Mouse (Mus musculus) T-helper 17 cell (primary cell): ENCODE measurements around the gene Notum.

Source experiments
- in situ Hi-C, 2 experiments: fragments of 300-600 bp; cut with MboI, MseI; formaldehyde crosslinking; loops; 1 replicate in 1 of 2; 2 replicates in 1 of 2; pipeline ENCODE4 v1.15.1; 2025; ENCODE audit warnings: high pct_unique_total_duplicates in 2 of 2

The Notum gene

DNA sequence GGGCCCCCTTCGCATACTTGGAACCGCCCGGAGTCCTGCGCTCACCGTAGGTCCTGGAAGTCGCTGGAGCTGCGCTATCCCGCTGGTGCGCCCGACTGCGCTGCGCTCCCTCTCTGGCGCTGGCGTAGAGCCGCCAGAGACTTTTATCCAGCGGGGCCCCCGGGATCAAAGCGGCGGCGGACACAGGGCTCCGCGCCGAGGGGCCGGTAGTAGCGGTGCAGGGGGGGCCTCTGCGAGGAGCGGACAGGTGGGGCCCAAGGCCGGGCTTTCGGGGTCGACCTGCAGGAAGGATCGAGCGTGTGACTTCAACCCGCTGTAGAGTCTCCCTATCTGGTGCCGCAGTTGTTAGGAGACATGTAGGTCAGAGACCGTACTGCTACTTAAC is at the start of gene Notum:
Gene Notum, minus strand, starts transcription at position 100 of the 385 bp plus-strand sequence.
- in situ Hi-C loops: no loop called here

DNA sequence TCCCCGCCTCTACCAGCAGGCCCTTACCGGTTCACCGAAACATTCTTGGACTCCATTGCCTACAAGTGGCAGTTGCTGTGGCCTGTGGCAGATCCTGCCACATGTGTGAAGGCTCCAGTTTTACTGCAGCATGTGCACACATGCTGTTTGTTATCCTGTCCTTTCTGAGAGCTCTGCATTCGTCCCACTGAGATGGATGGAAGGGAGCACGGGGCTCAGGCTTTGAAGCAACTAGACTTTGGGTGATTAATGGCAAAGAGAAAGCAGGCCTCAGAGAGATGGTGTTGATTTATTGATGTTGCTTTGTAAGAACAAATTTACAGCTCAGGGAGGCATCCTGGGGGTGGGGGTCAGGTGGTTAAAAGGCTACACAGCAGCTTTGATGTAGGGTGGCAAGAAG is 49.7 kb upstream of the Notum start:
- in situ Hi-C loops: loop anchor here in 1 of 2 experiments (5.0 kb wide), 1 partner anchor 83 kb away; the partner anchor contains the start of gene Sirt7

DNA sequence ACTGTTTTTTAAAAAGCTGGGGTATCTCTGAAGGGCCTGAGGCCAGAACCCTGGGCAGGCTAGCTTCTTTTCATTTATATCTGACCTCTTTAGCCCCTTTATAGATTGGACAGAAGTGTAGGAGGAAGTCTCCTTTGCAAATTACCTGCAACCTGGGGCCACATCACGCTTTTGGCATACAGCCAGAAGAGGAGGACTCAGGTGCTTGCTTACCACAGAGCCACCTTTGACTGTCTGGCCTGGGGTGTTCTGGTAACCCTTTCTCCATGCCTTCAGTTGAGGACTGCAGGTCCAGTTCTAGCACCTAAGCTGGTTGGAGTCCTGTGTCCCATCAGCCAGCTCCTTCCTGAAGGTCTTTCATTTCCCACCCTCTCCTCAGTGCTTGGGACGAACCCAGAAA is 48.6 kb upstream of the Notum start:
- in situ Hi-C loops: no loop called here

DNA sequence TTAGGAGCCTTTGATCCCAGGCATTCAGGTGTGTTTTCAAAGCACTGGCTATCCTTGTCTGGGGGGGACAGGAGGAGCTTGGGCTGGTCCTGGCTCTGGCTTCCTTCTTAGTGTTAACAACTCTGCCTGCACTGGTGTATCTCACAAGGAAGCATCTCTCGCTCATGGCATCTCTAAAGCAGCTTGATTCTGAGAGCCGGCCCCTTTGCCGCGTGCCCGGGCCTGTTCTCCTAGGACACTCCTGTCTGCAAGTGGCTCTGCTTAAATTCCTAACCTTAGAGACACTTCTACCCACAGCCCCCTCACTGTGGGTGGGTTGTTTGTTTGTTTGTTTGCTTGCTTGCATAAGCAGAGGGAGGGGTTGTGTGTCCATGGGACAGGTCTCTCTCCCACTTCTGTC is 47.0 kb upstream of the Notum start:
- in situ Hi-C loops: no loop called here

DNA sequence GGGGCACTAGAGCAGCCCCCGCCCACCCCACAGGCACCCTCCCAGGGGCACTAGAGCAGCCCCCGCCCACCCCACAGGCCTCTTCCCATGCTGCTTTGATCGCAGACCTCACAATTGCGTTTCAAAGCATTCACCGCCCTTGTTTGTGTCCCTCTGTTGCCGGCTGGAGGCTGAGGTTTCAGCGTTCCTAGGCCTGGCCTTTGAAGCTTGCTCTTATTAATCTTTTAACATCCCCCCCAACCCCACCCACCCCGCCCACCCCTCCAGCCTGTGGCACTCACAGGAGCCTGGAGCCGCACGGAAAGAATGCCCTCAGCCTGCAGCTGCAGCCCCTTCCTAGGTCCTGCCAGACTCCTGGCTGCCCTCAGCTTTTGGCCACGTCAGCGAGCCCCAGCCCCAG is 46.2 kb upstream of the Notum start:
- in situ Hi-C loops: no loop called here

DNA sequence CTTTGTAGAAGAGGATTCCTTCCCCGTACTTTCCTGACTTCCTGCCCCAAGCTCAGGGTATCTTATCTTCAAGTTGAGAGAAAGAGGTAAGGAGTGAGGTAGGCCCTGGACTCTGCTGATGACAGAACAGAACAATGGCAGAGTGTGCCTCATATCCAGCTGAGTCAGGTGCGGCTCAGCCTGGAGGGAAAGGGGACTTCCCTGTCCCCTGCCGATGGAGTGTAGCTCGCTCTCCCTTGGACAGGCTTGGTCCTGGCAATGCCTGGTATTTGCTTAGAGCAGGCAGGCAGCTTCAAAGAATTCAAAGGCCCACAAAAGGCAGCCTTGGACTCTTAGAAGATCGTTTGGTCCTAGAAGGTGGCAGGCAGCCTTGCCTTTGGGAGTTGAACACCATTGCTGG is 45.1 kb upstream of the Notum start:
- in situ Hi-C loops: no loop called here

DNA sequence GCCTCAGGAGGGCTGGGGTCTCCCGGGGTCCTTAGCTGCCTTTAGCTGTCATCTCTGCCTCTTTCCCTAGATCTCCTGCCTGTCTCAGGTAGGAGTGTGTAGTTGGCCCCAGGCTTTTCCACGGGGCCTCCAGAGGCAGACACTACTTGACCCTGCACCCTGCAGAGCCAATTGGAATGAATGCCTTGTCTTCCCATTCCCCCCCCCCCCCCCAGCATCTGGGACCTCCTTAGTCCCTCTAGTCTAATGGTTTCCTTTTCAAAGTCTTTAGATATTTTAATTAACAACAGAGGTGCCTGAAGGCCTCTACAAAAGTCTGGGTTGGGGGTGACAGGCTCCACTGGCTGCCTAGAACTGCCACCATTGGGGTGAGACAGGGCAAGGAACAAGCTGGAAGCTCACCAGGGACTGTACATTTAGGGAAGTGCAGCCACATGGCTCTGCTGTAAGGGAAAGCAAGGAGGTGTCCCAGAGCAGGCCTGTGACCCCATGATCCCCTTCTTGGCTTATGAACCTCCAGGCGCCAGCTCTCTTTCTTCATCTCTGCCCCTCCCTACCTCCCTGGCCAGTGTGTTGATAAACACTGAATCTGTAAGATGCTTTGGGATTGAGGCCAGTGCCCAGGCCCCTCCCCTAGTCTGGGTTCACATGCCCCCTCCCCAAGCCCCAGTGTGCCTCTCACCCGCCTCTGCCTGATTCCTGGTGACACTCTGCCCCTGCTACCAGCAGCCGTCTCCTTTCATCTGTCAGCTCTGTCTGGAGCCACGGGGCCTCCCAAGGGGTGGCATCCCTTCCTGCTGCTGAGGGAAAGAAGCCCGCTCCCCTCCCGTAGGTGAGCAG is 43.7 kb upstream of the Notum start:
- in situ Hi-C loops: no loop called here

DNA sequence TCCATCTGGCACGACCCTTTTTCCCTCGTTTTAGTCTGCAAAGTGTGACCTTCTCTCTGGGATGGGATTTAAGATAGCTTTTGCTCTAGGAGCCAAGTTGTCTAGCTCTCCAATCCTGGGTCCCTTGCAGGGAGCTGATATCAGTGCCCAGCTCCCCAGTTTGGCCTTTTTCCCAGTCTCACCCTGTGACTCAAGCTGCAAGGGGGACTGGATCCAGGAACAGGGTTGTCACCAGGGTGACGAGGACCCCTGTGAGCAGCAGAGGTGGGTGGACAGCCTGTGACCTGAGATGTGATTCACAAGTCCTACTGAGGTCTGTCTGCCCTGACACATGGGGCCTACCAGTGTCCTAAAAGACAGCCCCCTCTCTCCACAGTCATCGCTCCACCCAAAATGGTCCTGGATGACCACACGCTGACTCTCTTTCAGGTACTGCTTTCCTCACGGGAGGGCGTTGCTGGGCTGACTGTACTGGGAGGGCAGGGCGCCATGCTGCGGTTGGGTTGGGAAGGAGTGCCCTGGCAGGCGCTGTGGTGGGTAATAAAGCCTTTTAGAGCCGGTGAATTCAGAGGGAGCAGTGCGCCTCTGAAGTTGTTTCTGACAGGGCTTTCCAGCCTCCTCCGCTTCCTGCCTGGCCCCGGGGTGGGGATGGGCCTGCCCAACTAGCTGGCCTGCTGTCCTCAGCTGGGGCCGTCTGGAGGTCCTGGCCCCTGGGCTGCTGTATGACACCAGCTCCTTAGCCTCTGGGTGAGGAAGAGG is 42.9 kb upstream of the Notum start:
- in situ Hi-C loops: no loop called here

DNA sequence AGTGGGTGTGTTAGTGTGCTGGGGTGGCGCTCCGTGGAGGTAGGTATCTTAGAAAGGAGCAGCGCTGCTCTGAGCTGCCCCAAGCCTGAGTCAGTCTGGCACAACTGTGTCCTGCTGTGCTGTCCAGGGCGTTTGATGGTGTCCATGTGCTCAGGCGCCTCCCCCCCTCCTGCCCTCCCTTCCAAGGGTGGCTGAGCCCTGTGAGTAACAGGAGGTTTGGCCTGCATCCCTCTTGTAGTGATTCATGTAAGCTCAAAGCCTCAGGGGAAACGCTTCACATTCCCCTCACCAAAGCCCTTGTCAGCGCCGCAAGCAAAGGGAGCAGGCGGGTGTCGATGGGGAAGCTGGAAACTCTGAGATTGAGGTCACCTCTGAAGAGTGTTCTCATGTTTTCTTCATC is 36.8 kb upstream of the Notum start:
- in situ Hi-C loops: no loop called here

DNA sequence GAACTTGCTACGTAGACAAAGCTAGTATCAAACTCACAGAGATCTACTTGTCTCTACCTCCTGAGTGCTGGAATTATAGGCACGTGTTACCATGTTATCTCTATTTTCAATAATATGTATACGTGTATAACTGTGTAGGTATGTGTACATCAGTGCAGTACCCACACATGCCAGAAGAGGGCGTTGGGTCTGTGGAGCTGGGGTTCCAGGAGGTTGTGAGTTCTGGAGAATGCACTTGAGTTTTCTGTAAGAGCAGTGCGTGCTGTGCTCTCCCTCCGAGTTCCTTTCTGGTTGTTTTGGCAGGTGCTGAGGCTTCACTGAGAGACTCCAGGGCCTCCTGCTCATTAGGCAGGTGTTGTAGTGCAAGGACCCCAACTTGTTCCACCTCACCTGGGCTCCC is 35.6 kb upstream of the Notum start:
- in situ Hi-C loops: no loop called here

DNA sequence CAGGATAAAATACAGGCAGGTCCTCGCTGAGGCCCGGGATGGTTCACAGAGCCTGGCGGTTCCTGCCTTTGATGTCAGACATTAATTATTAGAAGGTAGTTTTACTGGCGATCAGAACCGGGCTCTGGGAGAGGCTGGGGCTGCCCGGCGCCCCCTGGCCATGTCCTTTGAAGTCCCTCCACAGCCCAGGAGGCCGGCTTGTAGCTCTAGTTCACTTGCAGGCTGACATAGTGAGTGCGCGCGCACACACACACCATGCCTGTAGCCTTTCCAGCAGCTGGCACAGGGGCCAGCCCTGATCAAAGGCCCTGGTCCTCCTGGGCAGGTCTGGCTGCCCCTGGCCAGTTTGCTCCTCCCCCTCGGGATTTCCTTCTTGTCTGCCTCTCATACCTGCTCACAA is 34.7 kb upstream of the Notum start:
- in situ Hi-C loops: no loop called here

DNA sequence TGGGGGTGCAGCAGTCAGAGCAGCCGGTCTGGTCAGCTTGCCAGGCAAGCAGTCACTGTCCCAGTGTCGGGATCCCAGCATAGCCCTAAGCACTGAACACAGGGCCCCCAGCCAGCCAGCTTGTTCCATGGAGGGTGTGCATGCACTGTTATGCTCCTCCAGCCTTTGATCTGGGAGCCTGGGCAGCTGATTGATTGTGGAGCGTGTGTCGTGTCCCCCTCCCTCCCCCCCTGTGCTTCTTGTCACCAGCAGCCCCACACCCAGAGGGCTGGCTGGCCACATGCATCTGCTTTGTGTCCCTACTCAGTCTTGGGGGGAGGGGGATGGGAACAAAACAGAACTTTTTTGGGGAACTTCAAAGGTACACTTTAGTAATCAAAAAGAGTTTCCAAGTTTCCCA is 34.2 kb upstream of the Notum start:
- in situ Hi-C loops: no loop called here

DNA sequence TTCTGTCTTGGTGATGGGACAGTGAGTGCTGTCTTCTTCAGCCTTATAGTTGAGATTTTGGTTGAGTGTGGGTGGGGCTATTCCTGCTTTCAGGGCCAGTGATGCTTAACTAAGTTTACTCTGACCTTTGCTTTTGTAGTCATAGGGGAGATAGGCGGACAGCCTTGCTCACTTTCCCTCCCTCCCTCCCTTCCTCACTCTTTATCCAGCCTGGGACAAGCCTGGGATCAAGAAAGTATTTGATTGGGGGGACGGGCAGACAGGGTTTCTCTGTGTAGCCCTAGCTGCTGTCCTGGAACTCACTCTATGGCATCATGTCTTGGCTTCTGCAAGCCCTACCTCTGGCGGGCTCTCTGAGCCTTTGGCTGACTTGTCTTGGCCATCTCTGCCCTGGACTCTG is 32.5 kb upstream of the Notum start:
- in situ Hi-C loops: no loop called here

DNA sequence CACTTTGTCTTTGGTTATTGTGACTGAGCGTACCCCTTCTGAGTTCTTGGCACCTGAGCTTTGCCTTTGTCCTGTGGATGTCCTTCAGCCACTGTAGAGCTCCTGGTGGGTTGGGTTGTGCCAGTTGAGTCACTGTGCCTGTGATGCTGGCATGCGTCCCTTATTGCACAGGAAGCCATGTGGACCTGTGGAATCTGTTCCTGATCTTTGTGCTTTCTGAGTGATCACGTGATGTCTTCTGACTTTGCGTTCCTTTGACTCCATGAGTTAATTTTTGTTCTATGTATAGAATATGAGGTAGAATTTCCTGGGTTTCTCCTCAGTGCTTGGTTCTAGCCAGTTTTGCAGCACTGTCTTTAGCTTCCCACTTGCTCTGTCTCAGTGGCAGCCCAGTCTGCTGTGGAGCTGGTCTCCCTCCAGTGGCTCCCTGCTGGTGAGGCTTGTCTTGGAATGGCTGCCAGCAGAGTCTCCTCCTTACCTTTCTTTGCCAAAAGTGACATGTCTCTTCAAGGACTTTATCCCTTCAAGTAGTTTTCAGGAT is 31.6 kb upstream of the Notum start:
- in situ Hi-C loops: no loop called here

DNA sequence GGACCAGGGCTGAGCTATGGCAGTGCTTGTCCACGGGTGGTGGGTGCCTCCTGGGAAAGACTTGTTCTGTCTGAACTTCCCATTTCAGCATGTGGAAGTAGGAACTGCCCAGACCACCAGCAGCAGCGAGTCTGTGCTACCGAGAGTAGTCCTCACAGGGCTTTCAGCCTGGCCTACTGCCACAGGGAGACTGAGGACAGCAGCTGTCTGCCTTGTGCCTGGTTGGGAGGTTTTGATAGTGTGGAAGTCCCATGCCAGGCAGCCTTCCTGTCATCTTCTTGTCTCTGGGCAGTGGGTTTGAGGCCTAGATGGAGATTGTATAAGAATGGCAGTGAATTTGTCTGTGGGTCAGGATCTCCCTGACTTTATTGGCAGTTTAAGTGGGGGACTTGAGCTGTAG is 28.4 kb upstream of the Notum start:
- in situ Hi-C loops: no loop called here

DNA sequence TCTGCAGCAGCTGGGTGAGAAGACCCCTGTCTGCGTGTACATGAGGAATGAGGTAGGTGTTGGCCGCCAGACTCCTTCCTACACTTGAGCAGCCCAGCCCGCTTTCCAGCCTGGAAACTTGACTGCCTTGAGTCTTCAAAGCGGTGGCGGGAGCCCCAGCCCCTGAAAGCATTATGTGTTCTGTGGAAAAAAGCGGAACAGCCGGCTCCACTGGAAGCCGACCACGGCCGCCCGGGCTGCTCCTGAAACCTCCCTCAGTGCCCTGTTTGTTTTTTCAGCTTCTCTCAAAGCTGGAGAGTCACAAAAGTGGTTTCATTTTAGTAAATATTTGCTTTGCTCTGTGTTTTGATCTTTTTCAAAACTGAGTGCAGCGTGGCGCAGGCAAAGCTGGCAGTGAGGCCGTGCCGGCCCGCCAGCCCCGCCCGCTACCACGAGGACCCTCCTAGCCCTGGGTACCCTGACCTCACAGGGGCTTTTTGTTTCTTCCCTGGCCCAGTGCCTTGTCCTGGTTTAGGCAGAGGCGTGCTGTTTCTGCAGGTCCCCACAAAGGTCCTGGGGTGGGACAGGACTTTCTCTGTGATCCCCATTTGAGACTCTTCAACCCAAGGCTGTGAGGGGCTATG is 25.8 kb upstream of the Notum start:
- in situ Hi-C loops: no loop called here

DNA sequence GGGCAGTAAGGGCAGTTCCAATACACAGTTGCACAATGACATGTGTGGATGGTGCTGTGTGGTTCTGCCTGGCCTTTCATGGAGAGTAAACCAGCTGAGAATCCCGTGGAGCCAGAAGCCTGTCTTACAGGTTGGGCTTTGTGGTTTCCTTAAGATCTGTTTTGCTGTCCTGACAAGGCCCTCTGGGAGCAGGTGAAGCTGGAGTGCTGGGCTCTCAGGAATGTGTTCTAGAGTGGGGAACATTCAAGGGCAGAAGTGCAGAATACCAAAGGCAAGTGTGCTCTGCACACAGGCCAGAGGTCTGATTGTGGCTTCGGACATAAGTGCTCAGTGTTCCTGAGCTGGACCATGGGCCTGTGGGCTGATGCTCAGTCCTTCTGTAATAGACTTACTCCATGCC is 23.7 kb upstream of the Notum start:
- in situ Hi-C loops: no loop called here

DNA sequence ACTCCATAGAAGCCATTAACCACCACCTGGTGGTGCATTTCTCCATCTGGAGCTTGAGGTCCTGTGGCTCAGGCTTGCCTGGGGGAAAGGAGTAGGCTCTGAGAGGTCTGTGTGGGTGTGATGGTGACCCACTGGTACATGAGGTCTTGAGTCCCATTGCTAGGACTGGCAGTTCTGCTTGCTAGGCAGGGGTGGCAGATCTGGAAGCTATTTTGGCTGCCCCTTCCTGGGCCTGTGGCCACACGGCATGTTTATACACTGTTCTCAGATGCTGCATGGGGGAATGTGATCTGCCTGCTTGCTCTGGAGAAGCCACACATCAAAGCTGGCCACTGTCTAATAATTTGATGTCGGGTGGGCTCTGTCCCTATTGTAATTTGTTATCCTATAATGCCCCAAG is 23.1 kb upstream of the Notum start:
- in situ Hi-C loops: no loop called here

DNA sequence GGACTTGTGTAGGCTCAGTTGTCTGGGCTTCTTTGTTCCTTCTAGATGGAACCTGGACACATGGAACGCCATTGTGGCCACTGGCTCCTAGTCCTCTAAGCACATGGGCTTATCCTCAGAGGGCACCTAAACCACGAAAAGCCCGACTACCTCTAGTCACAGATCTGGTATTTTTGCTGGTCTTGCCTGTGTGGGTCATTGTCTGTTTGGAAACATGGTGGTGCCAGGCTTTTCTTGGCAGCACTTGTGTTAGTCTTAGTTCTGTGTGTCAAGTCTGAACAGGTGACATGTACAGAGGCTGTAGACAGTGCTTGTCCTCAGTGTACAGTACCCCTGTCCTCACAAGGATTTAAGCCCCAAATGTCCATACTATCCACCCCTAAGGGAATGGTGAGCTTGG is 22.6 kb upstream of the Notum start:
- in situ Hi-C loops: no loop called here

DNA sequence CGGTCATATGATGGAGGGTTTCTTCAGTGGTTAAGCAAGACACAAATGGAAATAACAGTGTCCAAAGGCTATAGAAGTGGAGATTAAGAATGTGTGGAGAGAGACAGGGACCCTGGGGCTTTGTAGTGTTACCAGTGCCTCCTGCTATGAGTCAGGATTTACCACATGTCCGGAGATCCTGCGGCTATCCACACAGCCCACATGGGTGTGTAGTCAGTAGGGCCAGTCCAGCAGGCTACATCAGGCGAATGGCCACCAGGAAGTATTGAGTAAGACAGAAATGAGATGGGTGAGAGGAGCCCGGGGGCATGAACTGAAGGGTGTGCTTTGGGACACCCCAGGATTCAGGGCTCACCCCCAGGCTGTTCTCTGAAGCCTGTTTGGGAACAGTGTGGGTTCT is 21.7 kb upstream of the Notum start:
- in situ Hi-C loops: no loop called here

DNA sequence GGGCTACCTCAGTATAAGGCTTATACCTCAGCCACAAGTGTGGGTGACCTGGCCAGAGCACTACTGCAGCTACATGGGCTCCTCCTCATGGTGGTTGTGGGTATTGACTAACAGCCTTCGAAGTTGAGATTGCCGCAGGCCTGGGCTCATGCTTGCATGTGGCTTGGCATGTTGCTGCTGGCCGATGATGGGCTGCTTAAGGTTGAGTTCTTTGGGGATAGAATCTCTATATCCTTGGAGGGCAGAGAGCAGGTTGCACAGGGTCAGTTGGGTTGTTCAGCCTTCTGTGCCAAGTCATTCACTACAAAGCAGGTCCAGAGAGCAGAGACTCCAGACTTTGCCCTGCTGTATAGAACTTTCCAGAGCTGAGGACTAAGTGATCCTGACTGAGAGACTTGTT is 18.9 kb upstream of the Notum start:
- in situ Hi-C loops: no loop called here

DNA sequence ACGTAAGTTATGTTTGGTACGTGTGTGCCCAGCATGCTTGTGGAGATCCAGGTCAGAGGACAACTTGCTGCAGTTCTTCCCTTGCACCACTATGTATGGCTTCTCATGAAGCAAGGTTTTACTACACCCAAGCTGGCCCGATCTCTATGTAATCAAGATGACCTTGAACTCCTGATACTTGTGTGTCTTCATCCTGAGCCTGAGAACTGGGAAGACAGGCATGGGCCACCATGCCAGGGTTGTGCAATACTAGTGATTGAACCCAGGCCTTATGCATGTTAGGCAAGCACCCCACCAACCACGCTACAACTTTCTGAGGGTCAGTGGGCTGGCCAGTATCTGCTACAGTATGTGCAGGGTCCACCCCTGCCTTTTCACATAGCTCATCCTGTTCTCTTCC is 16.0 kb upstream of the Notum start:
- in situ Hi-C loops: no loop called here
